Mouse (Mus musculus) testis, adult 10 weeks (tissue): Measurements from ENCODE around the gene Neurod6. TPM values are rescaled to one million over a fixed set of nuclear protein-coding genes. Genes with fewer than 3 reads are reported as not detected.

Source experiments
- polyA plus RNA-seq: library from polyadenylated mRNA; stranded (reverse); fragments of 350-450 nt; fragmentation: Illumina TruSeq; extraction: RNeasy Lipid Tissue Mini Kit (QIAGEN cat#74804); gene quantifications from one replicate; pipeline ENCODE4 v1.2.3, GENCODE M21; 2014; ENCODE audit warnings: low read depth, low replicate concordance

Gene Neurod6
- polyA plus RNA-seq, result not detected

DNA sequence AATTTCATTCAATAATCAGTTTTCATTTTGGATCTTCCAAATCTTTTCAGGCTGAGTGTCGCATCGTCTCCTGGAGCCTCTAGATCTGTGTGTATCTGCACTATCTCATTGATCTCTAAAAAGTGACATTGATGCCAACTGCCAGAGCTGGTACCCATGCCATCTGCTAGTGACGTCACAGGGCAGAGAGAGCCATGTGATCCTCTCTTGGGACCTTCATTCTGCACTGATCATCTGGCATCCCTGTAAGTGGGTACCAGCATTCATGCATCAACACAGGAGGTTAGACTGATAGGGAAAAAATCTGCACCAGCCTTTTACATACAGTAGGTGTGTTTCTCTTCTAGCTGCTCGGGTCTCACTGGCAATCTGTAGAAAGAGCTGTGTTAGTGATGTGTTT lies at the start of gene Neurod6:
Neurod6 (minus strand) TSS at position 290 of the 400 bp plus-strand sequence.

Other genes with a start within 250 kb of the Neurod6 start
- gene Adcyap1r1, start 229.3 kb downstream of the Neurod6 start, polyA plus RNA-seq, result 0.14 TPM
- not detected for gene Itprid1, start 155.6 kb upstream of the Neurod6 start, polyA plus RNA-seq